Mouse (Mus musculus) ES-Bruce4 (cell line): ENCODE measurements at regions not wholly inside any gene's neighbourhood (a gene's known extent, or its start where the extent isn't known, plus 50 kb on each side); places are given as distances from the start of the nearest gene placed in this dataset.

ENCODE experiments used
- H3K27ac ChIP-seq: 2 replicates; pipeline ENCODE4 v1.5.1; 2012; ENCODE audit warnings: low read length, inconsistent platforms; ENCODE audit not compliant: insufficient read depth
- H3K27me3 ChIP-seq: 2 replicates; pipeline ENCODE4 v1.6.1; 2012; ENCODE audit warnings: mild to moderate bottlenecking, low read length, inconsistent platforms; ENCODE audit not compliant: control insufficient read depth, poor library complexity, insufficient read depth, severe bottlenecking
- H3K36me3 ChIP-seq: 2 replicates; pipeline ENCODE4 v1.6.1; 2012; ENCODE audit warnings: inconsistent platforms, mild to moderate bottlenecking, low read length, moderate library complexity; ENCODE audit not compliant: control insufficient read depth, poor library complexity, insufficient read depth, severe bottlenecking
- H3K4me1 ChIP-seq: one replicate; pipeline ENCODE4 v1.8.1; 2011; ENCODE audit warnings: low read length; ENCODE audit not compliant: control insufficient read depth, insufficient read depth
- H3K4me3 ChIP-seq: 2 replicates; pipeline ENCODE4 v1.5.1; 2011; ENCODE audit warnings: low read depth, mild to moderate bottlenecking, low read length
- H3K9ac ChIP-seq: 2 replicates; pipeline ENCODE4 v1.6.1; 2012; ENCODE audit warnings: low read depth, mild to moderate bottlenecking, inconsistent platforms; ENCODE audit not compliant: poor library complexity, severe bottlenecking
- H3K9me3 ChIP-seq: replicated peaks from 2 replicates; pipeline ENCODE4 v1.6.1; 2012; ENCODE audit warnings: mild to moderate bottlenecking, low read length, inconsistent platforms; ENCODE audit not compliant: control insufficient read depth, poor library complexity, insufficient read depth, severe bottlenecking
- CTCF ChIP-seq: IDR thresholded peaks from one replicate; pipeline ENCODE4 v1.8.1; 2011; ENCODE audit warnings: low read depth, low read length
- EP300 ChIP-seq: IDR thresholded peaks from 2 replicates; pipeline ENCODE4 v1.6.1; 2011; ENCODE audit warnings: low read depth, low read length; ENCODE audit not compliant: insufficient read depth
- POLR2A ChIP-seq: IDR thresholded peaks from one replicate; pipeline ENCODE4 v1.8.1; 2011; ENCODE audit warnings: low read length; ENCODE audit not compliant: insufficient read depth

GRCm38 (mm10) chr5:45258486-45258885, 191.6 kb downstream of the Qdpr start:
- no peak overlapping the region for H3K9ac ChIP-seq
- H3K27ac ChIP-seq, result no peak overlapping the region
- no peaks in the 10 kb centered on the region for H3K27me3 ChIP-seq
- H3K4me1 ChIP-seq, result no peaks in the 10 kb centered on the region
- H3K36me3 ChIP-seq, result no peaks in the 10 kb centered on the region
- no peaks in the 10 kb centered on the region for H3K9me3 ChIP-seq
- TF ChIP-seq CTCF (no peak), POLR2A (no peak), EP300 (no peak)
- H3K4me3 ChIP-seq, result no peak overlapping the region

GRCm38 (mm10) chr5:45256256-45256999, 193.6 kb downstream of the Qdpr start:
- H3K4me1 ChIP-seq, result no peaks in the 10 kb centered on the region
- TF ChIP-seq POLR2A (no peak), EP300 (no peak), CTCF (no peak)
- no peaks in the 10 kb centered on the region for H3K36me3 ChIP-seq
- no peak overlapping the region for H3K9ac ChIP-seq
- H3K9me3 ChIP-seq, result no peaks in the 10 kb centered on the region
- H3K27me3 ChIP-seq, result no peaks in the 10 kb centered on the region
- H3K27ac ChIP-seq, result no peak overlapping the region
- no peak overlapping the region for H3K4me3 ChIP-seq

GRCm38 (mm10) chr5:45231856-45232255, 218.2 kb downstream of the Qdpr start:
- no peaks in the 10 kb centered on the region for H3K4me1 ChIP-seq
- H3K4me3 ChIP-seq, result no peak overlapping the region
- no peak overlapping the region for H3K27ac ChIP-seq
- no peak overlapping the region for H3K9ac ChIP-seq
- no peaks in the 10 kb centered on the region for H3K36me3 ChIP-seq
- no peak for TF ChIP-seq POLR2A
- no peak for TF ChIP-seq CTCF
- TF ChIP-seq EP300, result no peak
- H3K27me3 ChIP-seq, result no peaks in the 10 kb centered on the region
- no peaks in the 10 kb centered on the region for H3K9me3 ChIP-seq

GRCm38 (mm10) chr5:45230097-45230496, 219.9 kb downstream of the Qdpr start:
- Histone ChIP-seq H3K9ac (no peak overlapping the region), H3K27ac (no peak overlapping the region), H3K4me3 (no peak overlapping the region), H3K9me3 (no peaks in the 10 kb centered on the region), H3K27me3 (no peaks in the 10 kb centered on the region), H3K4me1 (no peaks in the 10 kb centered on the region), H3K36me3 (no peaks in the 10 kb centered on the region)
- TF ChIP-seq CTCF (no peak), POLR2A (no peak), EP300 (no peak)

GRCm38 (mm10) chr5:45229477-45229876, 220.6 kb downstream of the Qdpr start:
- no peaks in the 10 kb centered on the region for H3K4me1 ChIP-seq
- H3K27ac ChIP-seq, result no peak overlapping the region
- no peaks in the 10 kb centered on the region for H3K27me3 ChIP-seq
- no peaks in the 10 kb centered on the region for H3K36me3 ChIP-seq
- no peak overlapping the region for H3K9ac ChIP-seq
- no peaks in the 10 kb centered on the region for H3K9me3 ChIP-seq
- no peak for TF ChIP-seq CTCF
- no peak for TF ChIP-seq POLR2A
- no peak for TF ChIP-seq EP300
- no peak overlapping the region for H3K4me3 ChIP-seq

- Histone ChIP-seq H3K27me3 (no peaks in the 10 kb centered on the region), H3K4me3 (no peak overlapping the region), H3K9me3 (no peaks in the 10 kb centered on the region), H3K9ac (no peak overlapping the region), H3K27ac (no peak overlapping the region), H3K4me1 (no peaks in the 10 kb centered on the region), H3K36me3 (no peaks in the 10 kb centered on the region)
- no peak for TF ChIP-seq CTCF
Observed at GRCm38 (mm10) chr5:45228226-45228927, 221.7 kb downstream of the Qdpr start.
